Mouse (Mus musculus): Measurements from ENCODE around the gene Cd55. TPM values are rescaled to one million over a fixed set of nuclear protein-coding genes. Genes with fewer than 3 reads are reported as not detected.
A peak's percentile ranks its signal among the peaks of the same experiment; 100 is the strongest.
"Not testable (repeated sequence)": the region's sequence is repeated elsewhere in the genome, so short reads cannot be mapped to it uniquely, and the experiment has no call there.

The Cd55 gene
- polyA plus RNA-seq, 1 experiment from 2014 or later: 21.9 TPM

DNA sequence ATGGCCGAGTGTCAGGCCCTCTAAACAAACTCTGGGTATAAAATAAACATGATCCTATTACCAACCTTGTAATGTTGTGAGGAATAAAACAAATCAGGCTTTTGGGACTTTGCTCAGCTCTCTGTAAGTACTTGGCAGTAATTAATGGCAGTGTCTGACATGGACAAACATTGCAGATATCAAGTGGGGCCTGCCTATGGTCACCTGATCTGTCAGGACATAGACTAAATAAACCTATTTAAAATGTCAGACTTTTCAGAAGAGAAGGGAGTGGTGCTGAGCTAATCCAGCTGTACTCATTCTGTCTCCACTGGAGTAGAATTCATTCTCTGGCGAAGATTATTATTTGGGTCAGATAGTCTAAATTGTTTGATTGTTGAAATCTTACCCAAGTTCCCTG is 4.9 kb upstream of the Cd55 start:
- H3K4me3 ChIP-seq (ENCODE audit: low read depth, low read length): no peak overlapping the region
- 0 out of 2 replicates have a peak, but pooled peaks cover 4% of the 10 kb centered on the region for H3K27me3 ChIP-seq (ENCODE audit: insufficient read depth, low read length)
- no peak overlapping the region for H3K27ac ChIP-seq (ENCODE audit: low read depth)
- TF ChIP-seq CTCF (IDR thresholded peaks at IDR 0.05; ENCODE audit: low read depth): no peak
- H3K4me2 ChIP-seq: no peak overlapping the region
- 4% methylated on average over 2 of the region's 2 CpGs for WGBS
- peaks cover 8% of the 10 kb centered on the region; the same call in 1 of the 2 replicates for H3K4me1 ChIP-seq (ENCODE audit: insufficient read depth)
- ATAC-seq (ENCODE audit: insufficient read depth) (peak; percentile 85), DNase-seq (peak; percentile 88)
- no peaks in the 10 kb centered on the region for H3K36me3 ChIP-seq (ENCODE audit: insufficient read depth)
- no peaks in the 10 kb centered on the region for H3K9me3 ChIP-seq (ENCODE audit: low read depth, low read length)
- H3K9ac ChIP-seq: no peak overlapping the region

DNA sequence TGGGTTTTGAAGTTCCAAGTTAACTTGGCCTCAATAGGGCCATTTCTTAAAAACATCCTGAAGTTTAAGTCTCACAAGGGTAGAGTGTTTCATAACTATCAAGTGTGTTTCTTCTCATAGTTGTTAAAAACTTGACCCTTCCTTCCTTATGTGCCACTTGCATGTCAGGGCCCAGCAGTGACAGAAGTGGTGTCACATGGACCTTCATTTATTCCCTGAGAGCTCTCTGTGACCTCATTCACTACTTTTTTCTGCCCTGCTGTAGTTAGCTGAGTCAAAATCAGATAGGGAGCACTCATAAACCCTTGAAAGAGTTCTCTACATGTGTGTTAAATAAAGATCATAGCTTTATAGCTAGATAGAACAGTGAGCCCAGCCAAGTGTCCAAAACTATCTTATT is 1.6 kb upstream of the Cd55 start:
- no peak for ATAC-seq (ENCODE audit: insufficient read depth)
- Histone ChIP-seq H3K4me3 (ENCODE audit: low read depth, low read length) (no peak overlapping the region), H3K9me3 (ENCODE audit: low read depth, low read length) (no peaks in the 10 kb centered on the region), H3K4me1 (ENCODE audit: insufficient read depth) (0 out of 2 replicates have a peak, but pooled peaks cover 4% of the 10 kb centered on the region), H3K4me2 (no peak overlapping the region), H3K27ac (ENCODE audit: low read depth) (no peak overlapping the region), H3K36me3 (ENCODE audit: insufficient read depth) (no peaks in the 10 kb centered on the region), H3K27me3 (ENCODE audit: insufficient read depth, low read length) (0 out of 2 replicates have a peak, but pooled peaks cover 4% of the 10 kb centered on the region), H3K9ac (no peak overlapping the region)
- TF ChIP-seq CTCF (IDR thresholded peaks at IDR 0.05; ENCODE audit: low read depth): no peak
- no peak for DNase-seq

DNA sequence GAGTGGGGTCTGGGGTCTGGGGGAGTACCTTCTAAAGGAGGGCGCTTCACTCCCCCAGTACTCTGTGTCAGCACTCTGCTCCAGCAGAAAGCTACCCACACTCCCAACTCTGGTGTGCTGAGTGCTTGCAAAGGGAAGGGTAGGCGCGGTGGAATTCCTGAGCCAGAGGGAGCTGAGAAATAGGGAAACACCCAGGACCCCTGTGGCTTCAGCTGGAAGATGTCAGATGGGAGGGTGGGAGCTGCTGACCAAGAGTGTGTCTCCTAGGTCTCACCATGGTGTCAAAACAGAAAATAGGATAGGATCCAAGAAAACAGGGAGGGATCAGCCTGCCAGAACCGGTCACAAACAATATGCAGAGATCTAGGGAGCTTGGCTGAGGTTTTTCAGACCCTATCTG is 323 bp upstream of the Cd55 start:
- DNase-seq (peak; percentile 57), ATAC-seq (ENCODE audit: insufficient read depth) (no peak; the same call in 1 of the 2 replicates)
- Histone ChIP-seq H3K4me1 (ENCODE audit: insufficient read depth) (0 out of 2 replicates have a peak, but pooled peaks cover 4% of the 10 kb centered on the region), H3K36me3 (ENCODE audit: insufficient read depth) (no peaks in the 10 kb centered on the region), H3K4me3 (ENCODE audit: low read depth, low read length) (peak overlapping the region; percentile 61), H3K4me2 (peak overlapping the region; percentile 77), H3K27ac (ENCODE audit: low read depth) (peak overlapping the region; percentile 75; the same call in 1 of the 2 replicates), H3K9me3 (ENCODE audit: low read depth, low read length) (no peaks in the 10 kb centered on the region), H3K27me3 (ENCODE audit: insufficient read depth, low read length) (0 out of 2 replicates have a peak, but pooled peaks cover 4% of the 10 kb centered on the region), H3K9ac (peak overlapping the region; percentile 65)
- WGBS: 5% methylated on average over 4 of the region's 4 CpGs
- no peak for TF ChIP-seq CTCF (IDR thresholded peaks at IDR 0.05; ENCODE audit: low read depth)

DNA sequence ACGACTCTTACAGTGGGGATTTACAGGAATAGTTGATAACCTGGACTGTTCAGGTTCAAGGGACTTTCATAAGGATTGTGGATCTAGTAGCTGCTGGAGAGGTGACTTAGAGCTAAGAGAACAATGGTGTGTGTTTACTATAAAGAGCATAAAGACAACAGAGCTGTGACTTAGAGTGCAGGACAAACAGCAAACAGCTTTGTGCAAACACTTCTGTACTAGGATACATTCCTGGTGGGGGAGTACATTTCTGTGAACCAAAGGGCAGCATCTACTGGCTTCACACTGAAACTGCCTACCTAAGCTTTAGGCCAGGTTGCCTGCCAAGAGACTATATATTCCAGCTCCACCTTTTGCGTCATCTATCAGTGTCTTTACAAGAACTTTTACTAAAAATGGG is 7.4 kb downstream of the Cd55 start:
- no peak overlapping the region for H3K4me3 ChIP-seq (ENCODE audit: low read depth, low read length)
- H3K9ac ChIP-seq: no peak overlapping the region
- 74% methylated on average over 2 of the region's 2 CpGs for WGBS
- no peaks in the 10 kb centered on the region for H3K36me3 ChIP-seq (ENCODE audit: insufficient read depth)
- H3K27me3 ChIP-seq (ENCODE audit: insufficient read depth, low read length): no peaks in the 10 kb centered on the region
- no peaks in the 10 kb centered on the region for H3K9me3 ChIP-seq (ENCODE audit: low read depth, low read length)
- TF ChIP-seq CTCF (IDR thresholded peaks at IDR 0.05; ENCODE audit: low read depth): no peak
- H3K4me2 ChIP-seq: no peak overlapping the region
- no peak overlapping the region for H3K27ac ChIP-seq (ENCODE audit: low read depth)
- no peaks in the 10 kb centered on the region for H3K4me1 ChIP-seq (ENCODE audit: insufficient read depth)
- DNase-seq (no peak), ATAC-seq (ENCODE audit: insufficient read depth) (0 out of 2 replicates have a peak, but pooled peaks have one; percentile 47)

DNA sequence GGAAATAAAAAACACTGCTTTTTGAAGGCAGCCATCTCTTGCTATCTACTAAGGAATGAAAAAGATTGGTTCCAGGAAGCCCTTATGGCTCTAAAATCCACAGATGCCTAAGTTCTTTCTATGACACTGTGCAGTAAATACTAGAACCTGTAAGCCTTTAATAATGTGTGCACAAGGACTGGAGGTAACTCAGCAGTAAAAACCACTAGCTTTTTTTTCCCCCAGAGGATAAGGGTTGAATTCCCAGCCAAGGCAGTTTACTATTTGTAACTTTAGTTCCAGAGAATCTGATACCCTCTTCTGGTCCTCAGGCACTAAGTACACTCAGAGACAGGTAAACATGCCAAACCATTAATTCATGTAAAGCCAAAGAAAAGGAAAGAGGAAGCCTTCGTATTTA is 19.6 kb downstream of the Cd55 start:
- not testable (repeated sequence) for DNase-seq; ATAC-seq (ENCODE audit: insufficient read depth); H3K27ac ChIP-seq (ENCODE audit: low read depth); H3K4me2 ChIP-seq; H3K4me1 ChIP-seq (ENCODE audit: insufficient read depth); H3K9ac ChIP-seq; H3K4me3 ChIP-seq (ENCODE audit: low read depth, low read length); H3K9me3 ChIP-seq (ENCODE audit: low read depth, low read length); H3K36me3 ChIP-seq (ENCODE audit: insufficient read depth); H3K27me3 ChIP-seq (ENCODE audit: insufficient read depth, low read length)
- WGBS: 34% methylated on average over 1 of the region's 1 CpGs

DNA sequence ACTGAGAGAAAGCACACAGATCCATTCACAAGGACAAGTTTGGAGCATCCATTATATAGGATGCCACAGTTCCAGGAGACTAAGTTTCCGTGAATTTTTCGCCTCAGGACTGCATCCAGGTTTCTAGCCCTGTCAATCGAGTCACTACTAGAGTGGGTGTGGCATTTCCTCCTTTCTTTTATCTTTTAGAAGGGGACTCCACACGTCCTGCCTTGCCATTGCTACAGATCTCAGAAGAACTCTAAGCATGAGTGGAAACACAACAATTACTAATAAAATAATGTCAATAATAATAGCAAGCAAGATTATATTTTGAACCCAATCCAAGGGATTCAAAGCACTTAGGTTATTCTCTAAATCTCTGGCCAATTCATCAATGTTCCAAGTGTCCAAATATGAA is 31.6 kb downstream of the Cd55 start:
- 84% methylated on average over 4 of the region's 4 CpGs for WGBS
- no peak overlapping the region for H3K9ac ChIP-seq
- no peaks in the 10 kb centered on the region for H3K27me3 ChIP-seq (ENCODE audit: insufficient read depth, low read length)
- no peak overlapping the region for H3K4me2 ChIP-seq
- no peaks in the 10 kb centered on the region for H3K9me3 ChIP-seq (ENCODE audit: low read depth, low read length)
- H3K36me3 ChIP-seq (ENCODE audit: insufficient read depth): no peaks in the 10 kb centered on the region
- no peak for TF ChIP-seq CTCF (IDR thresholded peaks at IDR 0.05; ENCODE audit: low read depth)
- peaks cover 7% of the 10 kb centered on the region; the same call in 1 of the 2 replicates for H3K4me1 ChIP-seq (ENCODE audit: insufficient read depth)
- ATAC-seq (ENCODE audit: insufficient read depth) (no peak), DNase-seq (no peak)
- H3K4me3 ChIP-seq (ENCODE audit: low read depth, low read length): no peak overlapping the region
- H3K27ac ChIP-seq (ENCODE audit: low read depth): no peak overlapping the region

DNA sequence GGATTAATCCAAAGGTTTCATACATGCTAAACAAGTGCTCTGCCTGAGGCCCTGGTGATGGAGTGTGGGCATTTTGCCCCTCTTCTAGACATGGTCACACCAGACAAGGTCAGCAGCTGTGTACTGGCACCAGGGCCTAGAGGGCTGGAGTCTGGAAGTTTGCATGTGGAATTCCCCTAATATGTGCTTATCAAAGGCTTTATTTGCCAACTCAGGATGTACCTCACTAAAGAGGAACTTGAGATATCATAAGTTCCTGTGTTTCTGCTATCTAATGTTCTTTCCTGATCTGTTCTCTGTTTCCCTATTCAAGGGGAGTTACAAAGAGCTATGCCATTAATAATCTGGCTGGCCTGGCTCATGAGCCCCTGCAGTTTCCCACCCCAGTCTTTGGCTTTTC is 33.9 kb downstream of the Cd55 start:
- H3K9ac ChIP-seq; H3K27ac ChIP-seq (ENCODE audit: low read depth); H3K4me2 ChIP-seq; H3K9me3 ChIP-seq (ENCODE audit: low read depth, low read length); H3K36me3 ChIP-seq (ENCODE audit: insufficient read depth); H3K27me3 ChIP-seq (ENCODE audit: insufficient read depth, low read length); H3K4me3 ChIP-seq (ENCODE audit: low read depth, low read length); DNase-seq; H3K4me1 ChIP-seq (ENCODE audit: insufficient read depth); ATAC-seq (ENCODE audit: insufficient read depth): not testable (repeated sequence)

DNA sequence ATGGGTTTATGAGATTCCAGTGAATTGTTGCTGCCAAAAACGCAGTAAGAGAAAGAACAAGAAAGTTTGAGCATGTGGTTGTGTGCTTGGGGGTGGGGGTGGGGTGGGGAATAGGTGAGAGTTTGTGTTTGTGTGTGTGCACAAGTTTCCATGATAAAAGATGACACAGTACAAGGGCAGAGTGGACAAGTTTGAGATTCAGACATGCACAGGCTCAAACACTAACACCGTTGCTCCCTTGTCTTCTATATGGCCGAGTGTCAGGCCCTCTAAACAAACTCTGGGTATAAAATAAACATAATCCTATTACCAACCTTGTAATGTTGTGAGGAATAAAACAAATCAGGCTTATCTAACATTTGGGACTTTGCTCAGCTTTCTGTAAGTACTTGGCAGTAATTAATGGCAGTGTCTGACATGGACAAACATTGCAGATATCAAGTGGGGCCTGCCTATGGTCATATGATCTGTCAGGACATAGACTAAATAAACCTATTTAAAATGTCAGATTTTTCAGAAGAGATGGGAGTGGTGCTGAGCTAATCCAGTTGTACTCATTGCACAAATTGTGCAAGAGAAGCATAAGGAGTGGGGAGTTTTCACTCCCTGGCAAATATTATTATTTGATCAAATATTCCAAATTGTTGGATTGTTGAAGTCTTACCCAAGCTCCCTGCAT is 35.2 kb downstream of the Cd55 start:
- not testable (repeated sequence) for H3K4me2 ChIP-seq; H3K4me3 ChIP-seq (ENCODE audit: low read depth, low read length); H3K9me3 ChIP-seq (ENCODE audit: low read depth, low read length); H3K27me3 ChIP-seq (ENCODE audit: insufficient read depth, low read length); H3K4me1 ChIP-seq (ENCODE audit: insufficient read depth); H3K9ac ChIP-seq; H3K36me3 ChIP-seq (ENCODE audit: insufficient read depth); H3K27ac ChIP-seq (ENCODE audit: low read depth)
- ATAC-seq (ENCODE audit: insufficient read depth): peak; percentile 83
- WGBS: 19% methylated on average over 2 of the region's 3 CpGs
- DNase-seq: peak; percentile 47
